Mouse (Mus musculus) embryonic facial prominence, embryonic 11.5 days (tissue): ENCODE data around the gene Megf6. TPM values are rescaled to one million over a fixed set of nuclear protein-coding genes. Genes with fewer than 3 reads are reported as not detected.

ENCODE experiments used
- ATAC-seq: fragments of 200-750 bp; cut with Nextera tagmentation; replicated peaks from 2 replicates; pipeline ENCODE4 v1.8.0; 2017; ENCODE audit warnings: low read depth; ENCODE audit not compliant: insufficient number of reproducible peaks, low FRiP score, low TSS enrichment
- DNase-seq: peaks from one replicate; pipeline ENCODE4 v3.0.0-alpha.2; 2015; ENCODE audit warnings: low spot score
- H3K27ac ChIP-seq: fragments of 300-500 bp; sonication (generic); replicated peaks from 2 replicates; pipeline ENCODE4 v1.5.1; 2014; ENCODE audit warnings: mild to moderate bottlenecking, low read depth, low read length, control low read depth
- H3K27me3 ChIP-seq: fragments of 300-500 bp; sonication (generic); 2 replicates; pipeline ENCODE4 v1.6.1; 2014; ENCODE audit warnings: mild to moderate bottlenecking, low read length, moderate library complexity, mixed read lengths; ENCODE audit not compliant: control insufficient read depth, insufficient read depth
- H3K36me3 ChIP-seq: fragments of 300-500 bp; sonication (generic); replicated peaks from 2 replicates; pipeline ENCODE4 v1.6.1; 2014; ENCODE audit warnings: low read depth, mild to moderate bottlenecking, low read length, moderate library complexity, mixed read lengths; ENCODE audit not compliant: control insufficient read depth, insufficient read depth
- H3K4me1 ChIP-seq: fragments of 300-500 bp; sonication (generic); 2 replicates; pipeline ENCODE4 v1.6.1; 2014; ENCODE audit warnings: low read length, mixed read lengths; ENCODE audit not compliant: control insufficient read depth, insufficient read depth
- H3K4me2 ChIP-seq: fragments of 300-500 bp; sonication (generic); 2 replicates; pipeline ENCODE4 v1.6.1; 2014; ENCODE audit warnings: low read depth, mild to moderate bottlenecking, control low read depth, low read length, moderate library complexity
- H3K4me3 ChIP-seq: fragments of 300-500 bp; sonication (generic); 2 replicates; pipeline ENCODE4 v1.5.1; 2014; ENCODE audit warnings: low read depth, low read length, control low read depth
- H3K9ac ChIP-seq: fragments of 300-500 bp; sonication (generic); replicated peaks from 2 replicates; pipeline ENCODE4 v1.6.1; 2014; ENCODE audit warnings: mild to moderate bottlenecking, control low read depth, low read length
- H3K9me3 ChIP-seq: fragments of 300-500 bp; sonication (generic); replicated peaks from 2 replicates; pipeline ENCODE4 v1.6.1; 2016; ENCODE audit warnings: mild to moderate bottlenecking, low read length, inconsistent platforms, mixed read lengths; ENCODE audit not compliant: control insufficient read depth
- WGBS: fragments of 180-500 bp; shearing (Covaris S2); extraction: QIAGEN DNeasy Blood & Tissue Kit; methylation state at CpG from one replicate; pipeline ENCODE4 v1.1.7; 2014; 5-methylcytosine and 5-hydroxymethylcytosine counted together
- polyA plus RNA-seq: library from polyadenylated mRNA; unstranded; fragments of >200 nt; fragmentation: Nextera tagmentation; extraction: Ambion mirVana; gene quantifications from 2 replicates; pipeline ENCODE4 v1.2.1, GENCODE M21; 2014

Megf6 gene
- polyA plus RNA-seq, 1 experiment from 2014 or later = 17.6 TPM

- 43% methylated on average over 10 of the region's 10 CpGs for WGBS
- Histone ChIP-seq H3K4me3 (no peak overlapping the region), H3K4me1 (no peaks in the 10 kb centered on the region), H3K36me3 (no peaks in the 10 kb centered on the region; the same call in none of the 2 replicates), H3K27me3 (no peaks in the 10 kb centered on the region), H3K9me3 (no peaks in the 10 kb centered on the region), H3K4me2 (no peak overlapping the region), H3K9ac (no peak overlapping the region), H3K27ac (no peak overlapping the region; the same call in 1 of the 2 replicates)
- no peak for ATAC-seq
- no peak for DNase-seq
These were observed 99.0 kb downstream of the Megf6 start for GRCm38 (mm10) chr4:154269520-154269919.

DNA sequence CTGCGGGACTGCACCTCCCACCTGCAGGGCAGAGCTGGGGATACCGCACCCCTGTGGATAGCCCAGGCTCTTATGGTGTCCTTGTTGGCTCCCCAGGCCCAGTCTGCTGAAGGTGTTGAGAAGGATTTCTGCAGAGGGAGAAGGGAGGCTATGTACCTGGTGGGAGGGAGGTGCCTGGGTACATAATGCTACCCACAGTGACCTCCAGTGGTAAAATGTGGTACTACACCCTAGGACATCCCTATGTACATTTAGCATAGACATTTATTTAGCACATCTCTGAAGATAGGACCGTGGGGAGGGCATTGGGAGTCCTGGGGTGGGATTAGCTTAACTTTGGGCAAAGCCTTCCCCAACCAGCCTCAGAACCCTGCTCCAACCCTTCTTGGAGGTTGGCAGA, 102.5 kb downstream of the Megf6 start:
- no peak overlapping the region for H3K27ac ChIP-seq
- DNase-seq (peak; percentile 90), ATAC-seq (no peak)
- 66% methylated on average over 3 of the region's 3 CpGs for WGBS
- no peak overlapping the region for H3K4me3 ChIP-seq
- H3K36me3 ChIP-seq = peaks cover 2% of the 10 kb centered on the region; the same call in 1 of the 2 replicates
- H3K4me2 ChIP-seq = no peak overlapping the region
- H3K27me3 ChIP-seq = no peaks in the 10 kb centered on the region
- H3K9ac ChIP-seq = no peak overlapping the region
- H3K4me1 ChIP-seq = no peaks in the 10 kb centered on the region
- H3K9me3 ChIP-seq = no peaks in the 10 kb centered on the region

DNA sequence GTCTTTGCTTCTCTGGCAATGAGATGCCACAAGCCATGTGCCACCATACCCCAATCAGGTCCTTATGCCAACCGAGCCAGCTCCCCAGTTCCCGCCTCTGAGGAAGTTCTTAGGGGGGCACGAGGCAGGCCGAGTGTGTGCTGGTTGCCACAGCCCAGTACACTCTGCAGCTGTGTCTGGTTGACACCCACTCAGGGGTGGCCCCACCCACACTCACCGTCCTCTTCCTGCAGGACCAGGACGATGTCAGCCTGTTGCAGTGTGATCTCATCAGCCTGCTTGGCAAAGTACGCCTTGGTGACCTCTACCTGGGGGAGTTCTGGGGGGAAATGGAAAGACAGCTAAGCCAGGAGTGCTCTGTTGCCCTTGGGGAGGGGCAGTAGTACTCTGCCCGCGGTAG, 109.0 kb downstream of the Megf6 start:
- Histone ChIP-seq H3K4me2 (no peak overlapping the region), H3K4me1 (no peaks in the 10 kb centered on the region), H3K27me3 (no peaks in the 10 kb centered on the region), H3K9ac (no peak overlapping the region), H3K4me3 (no peak overlapping the region), H3K36me3 (peaks cover 2% of the 10 kb centered on the region; the same call in 1 of the 2 replicates), H3K27ac (no peak overlapping the region), H3K9me3 (no peaks in the 10 kb centered on the region)
- WGBS = 89% methylated on average over 9 of the region's 9 CpGs
- no peak for ATAC-seq
- DNase-seq = no peak

DNA sequence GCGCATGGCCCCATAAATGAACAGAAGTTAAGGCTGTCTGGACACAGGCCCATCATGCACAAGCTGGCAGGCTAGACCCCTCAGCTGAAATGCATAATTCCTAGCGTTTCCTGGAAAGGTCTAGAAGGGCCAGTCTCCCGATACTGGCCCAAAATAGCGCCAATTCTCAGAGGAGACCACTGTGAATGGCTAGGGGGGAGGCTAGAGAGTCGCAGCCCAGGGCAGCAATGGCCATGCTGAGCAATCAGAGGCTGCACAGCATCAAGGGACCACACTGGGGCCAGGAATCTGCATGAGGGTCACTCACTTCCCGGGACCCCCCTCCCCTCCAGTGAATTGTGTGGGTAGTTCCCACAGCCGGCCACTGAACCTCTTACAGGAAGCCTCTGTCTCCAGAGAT, 113.1 kb downstream of the Megf6 start:
- H3K4me3 ChIP-seq = no peak overlapping the region
- WGBS = 61% methylated on average over 7 of the region's 7 CpGs
- ATAC-seq (no peak), DNase-seq (no peak)
- no peaks in the 10 kb centered on the region; the same call in 1 of the 2 replicates for H3K27me3 ChIP-seq
- H3K9me3 ChIP-seq = no peaks in the 10 kb centered on the region
- no peaks in the 10 kb centered on the region for H3K36me3 ChIP-seq
- H3K27ac ChIP-seq = no peak overlapping the region
- no peaks in the 10 kb centered on the region; the same call in 1 of the 2 replicates for H3K4me1 ChIP-seq
- H3K4me2 ChIP-seq = no peak overlapping the region
- H3K9ac ChIP-seq = no peak overlapping the region

DNA sequence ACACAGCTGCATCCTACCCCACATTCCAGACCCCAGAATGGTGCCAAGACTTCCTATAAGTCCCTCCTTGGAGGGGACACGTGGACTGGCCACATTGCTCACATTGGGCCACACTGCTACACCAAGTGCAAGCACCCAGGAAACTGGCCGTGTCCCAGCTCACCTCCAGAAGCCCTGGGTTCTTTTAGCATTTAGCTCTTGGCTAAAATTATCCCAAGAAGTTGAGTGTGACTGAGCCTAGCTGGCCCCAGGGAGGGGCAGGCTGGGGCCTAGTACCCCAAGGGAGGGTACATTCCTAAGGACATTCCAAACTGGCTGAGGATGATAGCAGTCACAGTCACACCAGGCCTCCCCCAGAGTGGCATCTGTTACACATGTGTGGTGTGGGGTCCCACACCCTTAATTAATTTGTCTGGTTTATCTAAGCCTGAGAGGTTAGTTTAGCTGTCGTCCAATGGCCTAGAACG, 123.2 kb downstream of the Megf6 start:
- no peaks in the 10 kb centered on the region for H3K27me3 ChIP-seq
- H3K9ac ChIP-seq = no peak overlapping the region
- H3K9me3 ChIP-seq = no peaks in the 10 kb centered on the region
- no peaks in the 10 kb centered on the region for H3K36me3 ChIP-seq
- 49% methylated on average over 4 of the region's 4 CpGs for WGBS
- no peak for ATAC-seq
- H3K4me3 ChIP-seq = no peak overlapping the region
- H3K4me2 ChIP-seq = no peak overlapping the region
- peaks cover 6% of the 10 kb centered on the region; the same call in 1 of the 2 replicates for H3K4me1 ChIP-seq
- DNase-seq = peak; percentile 12
- no peak overlapping the region for H3K27ac ChIP-seq

GRCm38 (mm10) chr4:154294262-154294731, 123.8 kb downstream of the Megf6 start:
- no peak overlapping the region for H3K27ac ChIP-seq
- H3K4me2 ChIP-seq = no peak overlapping the region
- no peaks in the 10 kb centered on the region for H3K9me3 ChIP-seq
- H3K27me3 ChIP-seq = no peaks in the 10 kb centered on the region; the same call in 1 of the 2 replicates
- no peak overlapping the region for H3K4me3 ChIP-seq
- 31% methylated on average over 8 of the region's 8 CpGs for WGBS
- ATAC-seq (no peak), DNase-seq (no peak)
- no peak overlapping the region for H3K9ac ChIP-seq
- H3K4me1 ChIP-seq = peaks cover 6% of the 10 kb centered on the region; the same call in 1 of the 2 replicates
- no peaks in the 10 kb centered on the region for H3K36me3 ChIP-seq

DNA sequence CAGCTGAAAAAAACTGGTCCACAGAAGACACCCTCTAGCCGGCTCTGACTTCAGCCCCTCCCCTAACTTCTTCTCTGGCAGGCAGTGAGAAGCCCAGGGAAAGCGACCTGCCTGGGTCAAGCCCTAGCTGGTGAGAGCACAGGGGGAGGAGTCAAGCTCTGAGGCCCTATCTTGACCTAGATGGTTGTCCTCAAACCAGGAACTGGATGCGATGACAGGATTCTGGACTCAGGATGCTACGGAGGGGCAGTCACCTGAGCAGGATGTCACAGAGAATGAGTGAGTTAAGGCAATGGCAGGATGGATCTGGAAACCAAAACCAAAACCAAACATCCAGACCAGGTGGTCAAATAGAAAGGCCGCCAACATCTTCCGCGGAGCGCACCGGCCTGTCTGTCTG, 127.2 kb downstream of the Megf6 start:
- H3K4me2 ChIP-seq = no peak overlapping the region
- H3K27ac ChIP-seq = no peak overlapping the region
- peaks cover 12% of the 10 kb centered on the region for H3K27me3 ChIP-seq
- no peak overlapping the region for H3K9ac ChIP-seq
- H3K4me1 ChIP-seq = peaks cover 8% of the 10 kb centered on the region; the same call in 1 of the 2 replicates
- H3K36me3 ChIP-seq = no peaks in the 10 kb centered on the region
- WGBS = 32% methylated on average over 9 of the region's 9 CpGs
- no peak overlapping the region for H3K4me3 ChIP-seq
- no peaks in the 10 kb centered on the region for H3K9me3 ChIP-seq
- DNase-seq (peak; percentile 35), ATAC-seq (no peak)

GRCm38 (mm10) chr4:154299541-154300271, 129.2 kb downstream of the Megf6 start:
- peak overlapping the region; percentile 53 for H3K9ac ChIP-seq

More at GRCm38 (mm10) chr4:154299541-154300271, 129.2 kb downstream of the Megf6 start:
- Histone ChIP-seq H3K27ac (no peak overlapping the region), H3K4me3 (peak overlapping the region; percentile 52), H3K4me2 (peak overlapping the region; percentile 96), H3K4me1 (peaks cover 4% of the 10 kb centered on the region; the same call in 1 of the 2 replicates), H3K9me3 (no peaks in the 10 kb centered on the region), H3K27me3 (peaks cover 12% of the 10 kb centered on the region), H3K36me3 (no peaks in the 10 kb centered on the region)
- ATAC-seq (peak; percentile 24; the same call in 1 of the 2 replicates), DNase-seq (peak; percentile 64)
- WGBS = under 1% methylated on average over 48 of the region's 66 CpGs
